ENCODE assay signal across 30 mouse cellular contexts in genomic region chrX:77880033-77880432, GRCm38 (mm10). TPM values are rescaled to one million over a fixed set of nuclear protein-coding genes. Genes with fewer than 3 reads are reported as not detected.
DNase-seq lines count a peak whose midpoint lies in the region; ATAC-seq and TF ChIP-seq lines count a peak whose summit lies in the region.
"Not testable (repeated sequence)": the region's sequence is repeated elsewhere in the genome, so short reads cannot be mapped to it uniquely, and the experiment has no call there.
"Had no signal": no experiment of that assay in that cellular context is flagged by ENCODE, and none has a peak within 500 bp of the region (broad histone marks: within the 10 kb centered on the region; RNA-seq: fewer than 3 reads in every experiment).

No protein-coding gene starts in this region.

- not testable (repeated sequence) for H3K79me3 ChIP-seq in C2C12 (ENCODE audit: low read depth)

- not testable (repeated sequence) for H3K4me1 ChIP-seq in kidney, postnatal 0 days (replicated peaks; ENCODE audit: insufficient read depth, low read length)

- H3ac ChIP-seq in C2C12 (ENCODE audit: control insufficient read depth, insufficient read length, low read depth): not testable (repeated sequence)

- not testable (repeated sequence) for H3K9ac ChIP-seq in kidney, postnatal 0 days (ENCODE audit: low read depth, low read length)

- H3K27ac ChIP-seq in kidney, postnatal 0 days; left cerebral cortex, adult 2 months: not testable (repeated sequence)

- not testable (repeated sequence) for H3K9me3 ChIP-seq in kidney, postnatal 0 days (replicated peaks; ENCODE audit: low read length)

- intact Hi-C loops in left cerebral cortex, adult 2 months (cut with DNase I): not testable (repeated sequence)

- not testable (repeated sequence) for H3K36me3 ChIP-seq in C2C12 (ENCODE audit: control insufficient read depth, insufficient read depth); kidney, postnatal 0 days (ENCODE audit: insufficient read depth, low read length)

- WGBS in kidney, postnatal 0 days: 40% methylated on average over 2 of the region's 4 CpGs

- not testable (repeated sequence) for H3K27me3 ChIP-seq in C2C12 (ENCODE audit: control insufficient read depth, insufficient read depth, insufficient read length); kidney, postnatal 0 days (ENCODE audit: insufficient read depth, low read length)

- not testable (repeated sequence) for H3K79me2 ChIP-seq in C2C12 (ENCODE audit: control insufficient read depth, insufficient read depth)

- not testable (repeated sequence) for TF ChIP-seq CTCF in C2C12 (IDR thresholded peaks at IDR 0.05; ENCODE audit: control insufficient read depth, insufficient read depth, insufficient read length); brain, embryonic 14.5 days (IDR thresholded peaks at IDR 0.05; ENCODE audit: borderline replicate concordance, extremely low read depth, insufficient read depth, insufficient read length)
- TF ChIP-seq CTCF in kidney, postnatal 0 days (IDR thresholded peaks at IDR 0.05; ENCODE audit: low read depth): peak; percentile 46
- peak; percentile 32 for TF ChIP-seq CTCF in left cerebral cortex, adult 2 months (IDR thresholded peaks at IDR 0.05)

- peak; percentile 11 for DNase-seq in MEL-GATA-1-ER (ENCODE audit: extremely low read depth, low read depth)
- peak; percentile 18 for DNase-seq in adipocyte (ENCODE audit: low spot score)
- DNase-seq in brain, embryonic 14.5 days (ENCODE audit: low read depth): peak; percentile 0
- peak; percentile 0 for DNase-seq in kidney, postnatal 0 days (ENCODE audit: low spot score)
- not testable (repeated sequence) for DNase-seq in left cerebral cortex, adult 2 months (ENCODE audit: extremely low spot score in 1 of 2, low spot score in 2 of 2)

- not testable (repeated sequence) for H3K4me3 ChIP-seq in C2C12 (ENCODE audit: insufficient read depth, poor library complexity, severe bottlenecking); kidney, postnatal 0 days (replicated peaks; ENCODE audit: low read depth, low read length); left cerebral cortex, adult 2 months

- not testable (repeated sequence) for ATAC-seq in kidney, postnatal 0 days (replicated peaks; ENCODE audit: low FRiP score, low read depth)

- not testable (repeated sequence) for H3K4me2 ChIP-seq in kidney, postnatal 0 days (ENCODE audit: low read length)

- TF ChIP-seq POLR2A in brain, embryonic 14.5 days (IDR thresholded peaks at IDR 0.05; ENCODE audit: borderline replicate concordance, extremely low read depth, insufficient read depth, insufficient read length, poor library complexity, severe bottlenecking): not testable (repeated sequence)

TF ChIP-seq in C2C12, 6 proteins besides CTCF, POLR2A, EP300 and RAD21:
- peak; percentile 52 for TF ChIP-seq CEBPB (IDR thresholded peaks at IDR 0.05; ENCODE audit: low read depth)

RNA-seq across cellular contexts. Expression of gene Gm14744, which starts 15.5 kb away (rescaled TPM):
- polyA plus RNA-seq in C2C12 (2012; fragmentation: generic; extraction: Trizol): not detected
- not detected in 2 replicates for polyA plus RNA-seq in brain, embryonic 14.5 days (2012; rRNA removed)
- polyA plus RNA-seq in kidney, postnatal 0 days (2015; fragmentation: Nextera tagmentation; extraction: Ambion mirVana): not detected in 2 replicates
- not detected for total RNA-seq in left cerebral cortex, adult 2 months (2021)
- total RNA-seq: adrenal gland, postnatal 36 days; ES-E14; gastrocnemius, postnatal 10 days; heart, postnatal 14 days; layer of hippocampus, adult 18-20 months; layer of hippocampus, postnatal 14 days; left cerebral cortex, adult 8-10 months; left cerebral cortex, postnatal 36 days had no signal
- polyA plus RNA-seq: embryonic facial prominence, embryonic 11.5 days; forebrain, embryonic 13.5 days; heart, embryonic 14.5 days; hindbrain, embryonic 10.5 days; hindbrain, embryonic 15.5 days; inflammation-experienced regulatory T-cells, adult 6 months; kidney, embryonic 16.5 days; limb, embryonic 13.5 days; liver, embryonic 12.5 days; liver, postnatal 0 days; lung, embryonic 16.5 days; midbrain, embryonic 12.5 days; neural tube, embryonic 13.5 days; spleen, adult 2 months; thymus, adult 2 months had no signal

RNA-seq across cellular contexts. Expression of gene Pbsn, which starts 26.6 kb away (rescaled TPM):
- polyA plus RNA-seq in C2C12 (2012; fragmentation: generic; extraction: Trizol): not detected
- polyA plus RNA-seq in brain, embryonic 14.5 days (2012; rRNA removed): not detected in 2 replicates
- not detected in 2 replicates for polyA plus RNA-seq in kidney, postnatal 0 days (2015; fragmentation: Nextera tagmentation; extraction: Ambion mirVana)
- not detected for total RNA-seq in left cerebral cortex, adult 2 months (2021)
- total RNA-seq: adrenal gland, postnatal 36 days; ES-E14; gastrocnemius, postnatal 10 days; heart, postnatal 14 days; layer of hippocampus, adult 18-20 months; layer of hippocampus, postnatal 14 days; left cerebral cortex, adult 8-10 months; left cerebral cortex, postnatal 36 days had no signal
- polyA plus RNA-seq: embryonic facial prominence, embryonic 11.5 days; forebrain, embryonic 13.5 days; gonadal fat pad, adult 2 months; heart, embryonic 14.5 days; hindbrain, embryonic 10.5 days; hindbrain, embryonic 15.5 days; inflammation-experienced regulatory T-cells, adult 6 months; kidney, embryonic 16.5 days; limb, embryonic 13.5 days; liver, embryonic 12.5 days; liver, postnatal 0 days; lung, embryonic 16.5 days; midbrain, embryonic 12.5 days; neural tube, embryonic 13.5 days; spleen, adult 2 months; thymus, adult 2 months had no signal

RNA-seq across cellular contexts. Expression of gene 5430402E10Rik, which starts 44.8 kb away (rescaled TPM):
- polyA plus RNA-seq in C2C12 (2012; fragmentation: generic; extraction: Trizol): not detected
- polyA plus RNA-seq in brain, embryonic 14.5 days (2012; rRNA removed): not detected in 2 replicates
- polyA plus RNA-seq in kidney, postnatal 0 days (2015; fragmentation: Nextera tagmentation; extraction: Ambion mirVana): not detected in 2 replicates
- total RNA-seq in left cerebral cortex, adult 2 months (2021): not detected
- total RNA-seq: adrenal gland, postnatal 36 days; ES-E14; gastrocnemius, postnatal 10 days; heart, postnatal 14 days; layer of hippocampus, adult 18-20 months; layer of hippocampus, postnatal 14 days; left cerebral cortex, adult 8-10 months; left cerebral cortex, postnatal 36 days had no signal
- polyA plus RNA-seq: embryonic facial prominence, embryonic 11.5 days; forebrain, embryonic 13.5 days; gonadal fat pad, adult 2 months; heart, embryonic 14.5 days; hindbrain, embryonic 10.5 days; hindbrain, embryonic 15.5 days; inflammation-experienced regulatory T-cells, adult 6 months; kidney, embryonic 16.5 days; limb, embryonic 13.5 days; liver, embryonic 12.5 days; liver, postnatal 0 days; lung, embryonic 16.5 days; midbrain, embryonic 12.5 days; neural tube, embryonic 13.5 days; spleen, adult 2 months; thymus, adult 2 months had no signal
